Mouse (Mus musculus): Measurements from ENCODE around the gene Pid1.

- no peak for TF ChIP-seq POLR2A (IDR thresholded peaks at IDR 0.05; ENCODE audit: insufficient read depth, low read length)
- no peak for TF ChIP-seq CTCF (IDR thresholded peaks at IDR 0.05; ENCODE audit: low read depth, low read length)
- no peak for TF ChIP-seq EP300 (IDR thresholded peaks at IDR 0.05; ENCODE audit: insufficient read depth, low read depth, low read length)
These were observed 278.6 kb downstream of the Pid1 start for GRCm38 (mm10) chr1:84085361-84085760.
